50 mouse cellular contexts compared by ENCODE assay signal in the genomic region with DNA sequence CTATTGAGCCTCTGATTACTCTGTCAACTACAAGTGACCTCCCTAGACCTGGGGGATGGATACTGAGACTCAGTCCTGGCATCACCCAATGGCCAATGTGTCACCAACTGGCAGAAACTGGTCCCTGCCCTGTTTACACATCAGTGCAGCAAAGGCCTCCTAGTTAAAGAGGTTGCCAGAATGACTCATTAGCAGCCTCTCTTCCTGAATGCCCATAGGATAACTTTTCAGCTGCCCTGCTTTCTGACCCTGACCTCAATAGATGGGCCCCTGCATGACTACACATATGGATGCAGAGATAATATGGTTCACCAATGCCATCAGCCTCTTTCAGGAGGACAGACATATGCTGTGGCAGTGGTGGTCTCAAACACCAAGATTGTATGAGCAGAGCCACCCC. TPM values are rescaled to one million over a fixed set of nuclear protein-coding genes. Genes with fewer than 3 reads are reported as not detected.
"Had no signal": no experiment of that assay in that cellular context is flagged by ENCODE, and none has a peak within 500 bp of the region (broad histone marks: within the 10 kb centered on the region; RNA-seq: fewer than 3 reads in every experiment).

No protein-coding gene starts in this region.

- H3K4me1 ChIP-seq: heart, embryonic 12.5 days; heart, embryonic 13.5 days; heart, embryonic 15.5 days; hindbrain, embryonic 10.5 days; hindbrain, embryonic 12.5 days; hindbrain, embryonic 13.5 days; hindbrain, embryonic 15.5 days; intestine, embryonic 15.5 days; kidney, embryonic 15.5 days had no signal

- DNase-seq: heart, postnatal 10 days; heart, postnatal 14 days; heart, postnatal 36 days; heart, postnatal 4 days; kidney, adult 11 months; kidney, adult 18-20 months; kidney, adult 2 months; kidney, adult 8-10 months; kidney, adult 9 months; kidney, postnatal 10 days; kidney, postnatal 14 days; kidney, postnatal 25 days; kidney, postnatal 36 days; kidney, postnatal 4 days; layer of hippocampus, adult 9-11 months had no signal

- H3K9ac ChIP-seq: heart, embryonic 12.5 days; heart, embryonic 13.5 days; heart, embryonic 15.5 days; hindbrain, embryonic 12.5 days; hindbrain, embryonic 13.5 days; hindbrain, embryonic 14.5 days; hindbrain, embryonic 15.5 days; intestine, embryonic 15.5 days; kidney, embryonic 15.5 days had no signal

- H3K27ac ChIP-seq: heart, embryonic 13.5 days; heart, embryonic 15.5 days; hindbrain, embryonic 10.5 days; hindbrain, embryonic 12.5 days; hindbrain, embryonic 13.5 days; hindbrain, embryonic 14.5 days; hindbrain, embryonic 15.5 days; hindbrain, postnatal 0 days; intestine, embryonic 15.5 days; kidney, embryonic 15.5 days; kidney, postnatal 0 days; layer of hippocampus, adult 2 months; left cerebral cortex, adult 2 months had no signal

- H3K27me3 ChIP-seq: heart, embryonic 12.5 days; heart, embryonic 13.5 days; heart, embryonic 15.5 days; hindbrain, embryonic 12.5 days; hindbrain, embryonic 13.5 days; hindbrain, embryonic 15.5 days; intestine, embryonic 15.5 days; kidney, embryonic 15.5 days had no signal

- H3K36me3 ChIP-seq: heart, embryonic 12.5 days; heart, embryonic 13.5 days; heart, embryonic 15.5 days; hindbrain, embryonic 10.5 days; hindbrain, embryonic 12.5 days; hindbrain, embryonic 13.5 days; hindbrain, embryonic 15.5 days; intestine, embryonic 15.5 days; kidney, embryonic 15.5 days had no signal

- H3K9me3 ChIP-seq: heart, embryonic 12.5 days; heart, embryonic 13.5 days; heart, embryonic 15.5 days; hindbrain, embryonic 10.5 days; hindbrain, embryonic 12.5 days; hindbrain, embryonic 13.5 days; hindbrain, embryonic 15.5 days; intestine, embryonic 15.5 days; kidney, embryonic 15.5 days had no signal

- H3K4me3 ChIP-seq: heart, embryonic 12.5 days; heart, embryonic 13.5 days; heart, embryonic 15.5 days; hindbrain, embryonic 10.5 days; hindbrain, embryonic 12.5 days; hindbrain, embryonic 13.5 days; hindbrain, embryonic 15.5 days; intestine, embryonic 15.5 days; kidney, embryonic 15.5 days; layer of hippocampus, adult 2 months; left cerebral cortex, adult 2 months had no signal

- H3K4me2 ChIP-seq: heart, embryonic 12.5 days; heart, embryonic 13.5 days; heart, embryonic 15.5 days; hindbrain, embryonic 12.5 days; hindbrain, embryonic 13.5 days; hindbrain, embryonic 14.5 days; hindbrain, embryonic 15.5 days; intestine, embryonic 15.5 days; kidney, embryonic 15.5 days had no signal

- ATAC-seq: hindbrain, embryonic 16.5 days; hindbrain, postnatal 0 days; inflammation-experienced regulatory T-cells, adult 6 months; intestine, embryonic 15.5 days; intestine, embryonic 16.5 days; intestine, postnatal 0 days had no signal

RNA-seq across cellular contexts. Expression of gene Speer3, which starts 52.9 kb away (rescaled TPM):
- total RNA-seq: heart, postnatal 10 days; heart, postnatal 14 days; heart, postnatal 25 days; heart, postnatal 36 days; heart, postnatal 4 days; hematopoietic stem cell, adult 5-6 weeks; hindbrain, postnatal 0 days; layer of hippocampus, adult 18-20 months; layer of hippocampus, adult 2 months; layer of hippocampus, adult 8-10 months; layer of hippocampus, postnatal 10 days; layer of hippocampus, postnatal 14 days; layer of hippocampus, postnatal 25 days; left cerebral cortex, adult 18-20 months; left cerebral cortex, adult 2 months; left cerebral cortex, adult 8-10 months had no signal
- polyA plus RNA-seq: heart, embryonic 12.5 days; heart, embryonic 13.5 days; heart, embryonic 14.5 days; heart, embryonic 15.5 days; heart, embryonic 16.5 days; heart, postnatal 0 days; hindbrain, embryonic 10.5 days; hindbrain, embryonic 11.5 days; hindbrain, embryonic 12.5 days; hindbrain, embryonic 13.5 days; hindbrain, embryonic 14.5 days; hindbrain, embryonic 15.5 days; hindbrain, embryonic 16.5 days; hindbrain, postnatal 0 days; inflammation-experienced regulatory T-cells, adult 6 months; intestine, embryonic 14.5 days; intestine, embryonic 15.5 days; intestine, embryonic 16.5 days; intestine, postnatal 0 days; kidney, adult 2 months; kidney, embryonic 14.5 days; kidney, embryonic 15.5 days; kidney, embryonic 16.5 days; kidney, postnatal 0 days; large intestine, adult 2 months had no signal
